Mouse (Mus musculus): ENCODE results near the gene Cd84.

Cd84 gene

GRCm38 (mm10) chr1:171917305-171918039 lies 78.0 kb downstream of the Cd84 start, which contains the start of gene Slamf6:
Gene Slamf6, plus strand, starts transcription at chr1:171917515.
- peak; percentile 12 for DNase-seq (ENCODE audit: low read depth, low spot score)

DNA sequence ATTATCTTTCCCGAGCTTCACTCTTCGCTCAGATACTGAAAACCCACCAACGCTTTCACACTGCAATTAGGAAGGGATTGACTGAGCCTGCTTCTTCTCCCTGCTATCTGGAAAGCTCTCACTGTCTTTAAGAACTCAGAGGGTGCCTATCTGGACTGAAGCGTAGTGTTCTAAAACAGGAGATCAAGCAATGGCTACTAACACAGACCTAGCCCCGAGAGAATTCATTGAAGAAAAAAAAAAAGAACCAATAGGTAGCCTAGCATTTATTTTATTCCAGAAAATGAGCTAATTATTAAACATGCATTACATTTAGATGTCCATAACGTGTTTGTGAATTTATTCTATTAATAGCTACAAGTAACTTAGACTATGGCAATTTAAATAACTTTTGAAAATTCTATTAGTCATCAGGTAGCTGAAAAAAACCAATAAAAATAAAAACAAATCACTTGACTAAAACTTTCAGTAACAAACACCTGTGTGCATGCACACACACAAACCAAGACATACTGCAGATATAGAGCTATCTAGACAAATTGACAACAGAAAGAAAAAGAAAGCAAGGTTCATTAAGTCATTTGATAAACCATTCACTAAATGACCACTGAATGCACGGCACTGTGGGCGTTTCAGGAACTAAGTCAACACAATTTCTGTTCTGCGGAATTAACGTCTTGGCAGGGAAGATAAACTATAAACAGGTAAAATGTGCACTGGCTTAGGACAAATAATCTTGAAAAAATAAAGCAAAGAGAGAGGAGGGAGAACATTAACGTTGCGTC lies 78.8 kb downstream of the Cd84 start:
- no peak for DNase-seq (ENCODE audit: low read depth, low spot score)

DNA sequence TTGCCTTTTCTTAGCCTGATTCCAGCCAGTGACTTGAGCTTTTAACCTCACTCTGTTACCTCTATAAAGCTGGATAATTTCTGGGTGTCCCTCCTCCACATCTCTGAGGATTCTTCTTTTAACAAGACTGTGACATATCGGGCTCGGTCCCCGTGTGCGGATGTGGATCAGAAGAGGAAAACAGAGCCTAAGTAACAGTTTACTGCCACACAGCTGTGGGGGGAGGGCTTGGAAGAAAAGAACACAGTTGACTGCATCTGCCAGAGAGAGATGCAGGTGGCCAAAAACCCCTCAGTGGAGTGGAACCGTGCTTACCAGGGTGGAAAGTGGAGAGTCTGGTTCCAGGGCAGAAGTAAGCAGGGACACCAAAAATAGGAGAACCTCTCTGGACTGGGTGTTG lies 79.7 kb downstream of the Cd84 start:
- no peak for DNase-seq (ENCODE audit: low read depth, low spot score)

DNA sequence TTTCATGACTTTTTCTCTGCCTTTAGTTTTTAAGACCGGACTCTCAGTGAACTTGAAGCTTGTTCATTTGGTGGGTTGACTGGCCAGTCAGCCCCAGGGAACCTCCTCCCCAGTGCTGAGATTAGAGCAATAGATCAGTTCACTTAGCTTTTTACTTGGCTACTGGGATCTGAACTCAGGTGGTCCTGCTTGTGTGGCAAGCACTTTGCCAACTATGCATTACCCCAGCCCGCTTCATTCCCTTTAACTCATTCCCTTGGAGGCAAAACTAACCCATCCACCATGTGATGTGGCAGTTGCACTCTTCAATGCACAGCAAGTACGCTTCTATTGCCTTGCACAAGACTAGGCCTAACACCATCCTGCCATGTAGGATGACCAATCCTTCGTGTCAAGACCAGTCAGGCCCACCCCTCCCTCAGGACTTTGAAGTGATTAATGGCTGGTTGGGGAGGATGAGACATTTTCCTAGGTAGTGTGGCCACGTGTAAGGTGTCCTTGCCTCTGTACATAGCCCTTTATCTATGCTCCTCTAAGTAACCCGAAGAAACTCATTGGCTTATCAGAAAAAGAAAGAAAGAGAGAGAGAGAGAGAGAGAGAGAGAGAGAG lies 80.5 kb downstream of the Cd84 start:
- DNase-seq (ENCODE audit: low read depth, low spot score), result no peak

DNA sequence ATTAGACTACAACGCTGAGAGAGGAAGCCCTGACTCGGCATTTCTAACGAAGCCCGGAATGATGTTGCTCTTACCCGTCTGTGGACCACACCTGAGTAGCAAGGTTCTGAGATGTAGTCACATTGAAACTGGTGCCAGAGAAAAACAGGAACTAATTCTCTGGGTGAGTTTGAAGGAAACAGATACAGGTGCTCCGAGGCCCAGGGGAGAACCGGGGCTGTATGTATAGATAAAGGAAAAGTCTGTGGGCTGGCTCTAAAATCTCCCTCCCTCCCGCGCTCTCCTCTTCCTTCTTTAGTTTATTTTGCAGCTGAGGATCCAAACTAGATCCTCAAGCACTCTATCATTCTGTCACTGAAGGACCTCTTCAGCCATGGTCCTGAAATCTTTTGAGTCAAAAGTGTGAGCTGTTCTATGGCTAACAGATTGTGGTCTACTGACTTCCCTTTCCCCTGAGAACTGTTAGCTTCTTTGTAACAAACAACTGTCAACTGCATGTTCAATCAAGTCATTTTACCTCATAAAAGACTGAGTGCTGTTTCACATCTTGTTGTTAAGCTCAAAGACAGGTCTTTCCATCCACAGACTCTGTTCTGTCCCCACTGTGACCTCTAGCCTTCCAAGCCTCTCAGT lies 81.6 kb downstream of the Cd84 start:
- peak; percentile 7 for DNase-seq (ENCODE audit: low read depth, low spot score)

DNA sequence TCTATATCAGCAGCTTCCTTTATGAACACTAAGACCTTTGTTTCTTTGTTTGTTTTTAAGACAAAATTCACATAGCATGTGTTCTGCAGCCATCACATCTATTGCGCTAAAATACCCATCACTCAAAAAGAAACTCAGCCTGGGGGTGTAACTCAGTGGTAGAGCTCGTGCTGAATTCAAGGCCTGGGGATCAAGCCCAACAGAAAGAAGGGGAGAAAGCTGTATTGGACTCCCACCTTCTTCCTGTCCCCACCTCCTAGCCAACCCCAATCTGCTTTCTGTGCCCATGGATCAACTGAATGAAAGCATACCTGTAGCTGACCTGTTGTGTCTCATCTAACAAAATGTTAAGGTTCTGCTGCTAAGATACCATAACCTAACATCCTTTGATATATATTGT lies 82.1 kb downstream of the Cd84 start:
- no peak for DNase-seq (ENCODE audit: low read depth, low spot score)

DNA sequence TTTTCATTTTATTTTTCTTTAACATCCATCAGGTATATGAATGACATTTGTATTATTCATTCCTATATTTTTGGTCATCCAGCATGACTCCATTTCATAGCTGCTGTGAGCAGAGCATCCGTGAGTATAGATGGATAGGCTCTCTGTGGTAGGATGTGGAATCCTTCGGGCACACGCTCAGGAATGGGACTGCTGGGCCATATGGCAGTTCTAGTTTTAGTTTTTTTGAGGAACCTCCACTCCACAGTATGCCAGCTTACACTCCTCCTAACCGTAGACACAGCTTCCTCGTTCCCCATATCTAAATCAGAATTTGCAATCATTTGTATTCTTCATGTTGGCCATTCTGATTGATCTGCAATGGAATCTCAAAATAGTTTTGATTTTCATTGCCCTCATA lies 83.3 kb downstream of the Cd84 start:
- no peak for DNase-seq (ENCODE audit: low read depth, low spot score)

GRCm38 (mm10) chr1:171924900-171925299 lies 85.4 kb downstream of the Cd84 start:
- no peak for DNase-seq (ENCODE audit: low read depth, low spot score)

- DNase-seq (ENCODE audit: low read depth, low spot score), result no peak
Measured at GRCm38 (mm10) chr1:171933851-171934250, 94.4 kb downstream of the Cd84 start.

- DNase-seq (ENCODE audit: low read depth, low spot score), result no peak
Measured at GRCm38 (mm10) chr1:171938952-171939948, 99.8 kb downstream of the Cd84 start.

All from skeletal muscle tissue, adult 2 months (tissue).